Mouse (Mus musculus) heart, embryonic 16.5 days (tissue): ENCODE measurements around the gene Tbc1d22b. TPM values are rescaled to one million over a fixed set of nuclear protein-coding genes. Genes with fewer than 3 reads are reported as not detected.
"Not testable (repeated sequence)": the region's sequence is repeated elsewhere in the genome, so short reads cannot be mapped to it uniquely, and the experiment has no call there.

ENCODE experiments used
- ATAC-seq: fragments of 200-750 bp; cut with Nextera tagmentation; replicated peaks from 2 replicates; pipeline ENCODE4 v1.8.0; 2017; ENCODE audit warnings: moderate number of reproducible peaks; ENCODE audit not compliant: insufficient read depth, low FRiP score; ENCODE audit errors: extremely low read depth
- H3K27ac ChIP-seq: fragments of 300-500 bp; sonication (generic); 2 replicates; pipeline ENCODE4 v1.5.1; 2014; ENCODE audit warnings: mild to moderate bottlenecking, low read length, control low read depth, moderate library complexity
- H3K27me3 ChIP-seq: fragments of 300-500 bp; sonication (generic); 2 replicates; pipeline ENCODE4 v1.6.1; 2014; ENCODE audit warnings: low read length, mixed read lengths; ENCODE audit not compliant: control insufficient read depth, insufficient read depth
- H3K36me3 ChIP-seq: fragments of 300-500 bp; sonication (generic); 2 replicates; pipeline ENCODE4 v1.6.1; 2014; ENCODE audit not compliant: control insufficient read depth, insufficient read depth
- H3K4me1 ChIP-seq: fragments of 300-500 bp; sonication (generic); 2 replicates; pipeline ENCODE4 v1.6.1; 2014; ENCODE audit warnings: low read length, mixed read lengths; ENCODE audit not compliant: control insufficient read depth, insufficient read depth
- H3K4me2 ChIP-seq: fragments of 300-500 bp; sonication (generic); 2 replicates; pipeline ENCODE4 v1.6.1; 2014; ENCODE audit warnings: low read depth, mild to moderate bottlenecking, control low read depth, low read length
- H3K4me3 ChIP-seq: fragments of 300-500 bp; sonication (generic); 2 replicates; pipeline ENCODE4 v1.5.1; 2014; ENCODE audit warnings: mild to moderate bottlenecking, control low read depth, low read length
- H3K9ac ChIP-seq: fragments of 300-500 bp; sonication (generic); 2 replicates; pipeline ENCODE4 v1.6.1; 2014; ENCODE audit warnings: low read length, control low read depth
- H3K9me3 ChIP-seq: fragments of 300-500 bp; sonication (generic); replicated peaks from 2 replicates; pipeline ENCODE4 v1.6.1; 2016; ENCODE audit warnings: low read length; ENCODE audit not compliant: control insufficient read depth
- WGBS: fragments of 180-500 bp; shearing (Covaris S2); extraction: QIAGEN DNeasy Blood & Tissue Kit; methylation state at CpG from one replicate; pipeline ENCODE4 v1.1.7; 2014; 5-methylcytosine and 5-hydroxymethylcytosine counted together
- polyA plus RNA-seq: library from polyadenylated mRNA; unstranded; fragments of >200 nt; fragmentation: Nextera tagmentation; extraction: Ambion mirVana; gene quantifications from 2 replicates; pipeline ENCODE4 v1.2.1, GENCODE M21; 2015

Tbc1d22b gene
- polyA plus RNA-seq, 1 experiment from 2014 or later, result 9.9 TPM

GRCm38 (mm10) chr17:29596771-29597132 lies 47.2 kb downstream of the Tbc1d22b start:
- Histone ChIP-seq H3K4me1 (peaks cover 6% of the 10 kb centered on the region; the same call in 1 of the 2 replicates), H3K27ac (no peak overlapping the region), H3K4me2 (no peak overlapping the region), H3K4me3 (no peak overlapping the region), H3K27me3 (no peaks in the 10 kb centered on the region), H3K36me3 (peaks cover 8% of the 10 kb centered on the region; the same call in 1 of the 2 replicates), H3K9me3 (no peaks in the 10 kb centered on the region), H3K9ac (no peak overlapping the region)
- no peak for ATAC-seq
- 90% methylated on average over 13 of the region's 13 CpGs for WGBS

- no peak overlapping the region for H3K27ac ChIP-seq
- peaks cover 14% of the 10 kb centered on the region for H3K36me3 ChIP-seq
Observed at GRCm38 (mm10) chr17:29599051-29599450, 49.5 kb downstream of the Tbc1d22b start.

GRCm38 (mm10) chr17:29599537-29599936 lies 50.0 kb downstream of the Tbc1d22b start:
- H3K36me3 ChIP-seq, result peaks cover 14% of the 10 kb centered on the region
- no peak for ATAC-seq
- no peaks in the 10 kb centered on the region for H3K4me1 ChIP-seq

More at GRCm38 (mm10) chr17:29599051-29599450, 49.5 kb downstream of the Tbc1d22b start:
- Histone ChIP-seq H3K4me2 (no peak overlapping the region), H3K4me3 (no peak overlapping the region), H3K9ac (no peak overlapping the region), H3K4me1 (no peaks in the 10 kb centered on the region), H3K9me3 (no peaks in the 10 kb centered on the region), H3K27me3 (no peaks in the 10 kb centered on the region)
- WGBS, result 92% methylated on average over 14 of the region's 14 CpGs
- ATAC-seq, result no peak

GRCm38 (mm10) chr17:29601391-29601790 lies 51.8 kb downstream of the Tbc1d22b start:
- Histone ChIP-seq H3K4me3 (no peak overlapping the region), H3K4me1 (no peaks in the 10 kb centered on the region), H3K27me3 (no peaks in the 10 kb centered on the region), H3K27ac (no peak overlapping the region), H3K4me2 (no peak overlapping the region), H3K9me3 (no peaks in the 10 kb centered on the region), H3K36me3 (peaks cover 11% of the 10 kb centered on the region), H3K9ac (no peak overlapping the region)
- ATAC-seq, result no peak
- WGBS, result 40% methylated on average over 4 of the region's 4 CpGs

More at GRCm38 (mm10) chr17:29599537-29599936, 50.0 kb downstream of the Tbc1d22b start:
- Histone ChIP-seq H3K27ac (no peak overlapping the region), H3K9ac (no peak overlapping the region), H3K9me3 (no peaks in the 10 kb centered on the region), H3K27me3 (no peaks in the 10 kb centered on the region), H3K4me3 (no peak overlapping the region), H3K4me2 (no peak overlapping the region)
- WGBS, result 78% methylated on average over 8 of the region's 8 CpGs

- Histone ChIP-seq H3K27me3 (no peaks in the 10 kb centered on the region), H3K36me3 (peaks cover 11% of the 10 kb centered on the region), H3K4me1 (no peaks in the 10 kb centered on the region), H3K9me3 (no peaks in the 10 kb centered on the region), H3K4me2 (no peak overlapping the region), H3K9ac (no peak overlapping the region), H3K27ac (no peak overlapping the region), H3K4me3 (no peak overlapping the region)
- WGBS, result 18% methylated on average over 6 of the region's 6 CpGs
- ATAC-seq, result no peak
Observed at GRCm38 (mm10) chr17:29603283-29603682, 53.7 kb downstream of the Tbc1d22b start.

- H3K27ac ChIP-seq, ATAC-seq, H3K9ac ChIP-seq, H3K27me3 ChIP-seq, H3K4me3 ChIP-seq, H3K9me3 ChIP-seq, H3K4me2 ChIP-seq, H3K36me3 ChIP-seq: not testable (repeated sequence)
- WGBS, result 86% methylated on average over 5 of the region's 5 CpGs
- H3K4me1 ChIP-seq, result peaks cover 17% of the 10 kb centered on the region
Observed at GRCm38 (mm10) chr17:29613453-29613852, 63.9 kb downstream of the Tbc1d22b start.

GRCm38 (mm10) chr17:29614115-29615023 lies 64.8 kb downstream of the Tbc1d22b start, which contains the start of the genes Rnf8 and Gm28043:
TSS of gene Rnf8 (plus strand) at chr17:29614790.
TSS of gene Gm28043 (plus strand) at chr17:29614876.
- no peaks in the 10 kb centered on the region for H3K9me3 ChIP-seq
- WGBS, result 2% methylated on average over 52 of the region's 52 CpGs
- peaks cover 5% of the 10 kb centered on the region for H3K36me3 ChIP-seq
- peak within 1 kb of the TSS; percentile 92 for H3K4me3 ChIP-seq
- H3K27ac ChIP-seq, result peak within 1 kb of the TSS; percentile 94
- no peaks in the 10 kb centered on the region for H3K27me3 ChIP-seq
- ATAC-seq, result peak; percentile 95
- H3K4me2 ChIP-seq, result peak within 1 kb of the TSS; percentile 87
- H3K9ac ChIP-seq, result peak within 1 kb of the TSS; percentile 99
- peaks cover 17% of the 10 kb centered on the region for H3K4me1 ChIP-seq

GRCm38 (mm10) chr17:29615024-29615551 lies 65.5 kb downstream of the Tbc1d22b start:
- no peaks in the 10 kb centered on the region for H3K27me3 ChIP-seq
- H3K36me3 ChIP-seq, result peaks cover 10% of the 10 kb centered on the region
- under 1% methylated on average over 42 of the region's 43 CpGs for WGBS
- peak overlapping the region; percentile 94 for H3K27ac ChIP-seq
- H3K9me3 ChIP-seq, result no peaks in the 10 kb centered on the region
- H3K4me2 ChIP-seq, result peak overlapping the region; percentile 87
- H3K9ac ChIP-seq, result peak overlapping the region; percentile 99
- H3K4me3 ChIP-seq, result peak overlapping the region; percentile 92
- ATAC-seq, result peak; percentile 47; the same call in 1 of the 2 replicates
- peaks cover 17% of the 10 kb centered on the region for H3K4me1 ChIP-seq

GRCm38 (mm10) chr17:29615616-29616015 lies 66.0 kb downstream of the Tbc1d22b start:
- WGBS, result 14% methylated on average over 4 of the region's 4 CpGs

More at GRCm38 (mm10) chr17:29615616-29616015, 66.0 kb downstream of the Tbc1d22b start:
- peak overlapping the region; percentile 92 for H3K4me3 ChIP-seq
- H3K27ac ChIP-seq, result peak overlapping the region; percentile 94
- H3K27me3 ChIP-seq, result no peaks in the 10 kb centered on the region
- ATAC-seq, result no peak
- H3K9ac ChIP-seq, result peak overlapping the region; percentile 99
- H3K9me3 ChIP-seq, result no peaks in the 10 kb centered on the region
- peaks cover 17% of the 10 kb centered on the region for H3K4me1 ChIP-seq
- H3K36me3 ChIP-seq, result peaks cover 10% of the 10 kb centered on the region
- H3K4me2 ChIP-seq, result peak overlapping the region; percentile 87
